Mouse (Mus musculus) brain, embryonic 14.5 days (tissue): ENCODE data around the gene Srp68.

Experiments used
- CTCF ChIP-seq: fragments of 200-500 bp; IDR thresholded peaks from 2 replicates; pipeline ENCODE4 v1.5.1; 2012; ENCODE audit warnings: inconsistent platforms, mild to moderate bottlenecking, moderate library complexity, borderline replicate concordance; ENCODE audit not compliant: insufficient read depth, insufficient read length; ENCODE audit errors: extremely low read depth
- POLR2A ChIP-seq: fragments of 200-500 bp; IDR thresholded peaks from 2 replicates; pipeline ENCODE4 v1.6.1; 2012; ENCODE audit warnings: mild to moderate bottlenecking, inconsistent platforms, borderline replicate concordance; ENCODE audit not compliant: poor library complexity, insufficient read depth, insufficient read length, severe bottlenecking; ENCODE audit errors: extremely low read depth

GRCm38 (mm10) chr11:116287351-116287750 is 13.3 kb upstream of the Srp68 start:
- no peak for TF ChIP-seq CTCF
- TF ChIP-seq POLR2A: no peak
